Mouse (Mus musculus) G1E (cell line): ENCODE results near the gene Cep350.

Experiments used
- CTCF ChIP-seq: IDR thresholded peaks from 2 replicates; pipeline ENCODE4 v1.5.1; 2012; ENCODE audit warnings: low read depth, low read length, inconsistent platforms, mixed read lengths
- GATA1 ChIP-seq: IDR thresholded peaks from 2 replicates; pipeline ENCODE4 v1.6.1; 2012; ENCODE audit warnings: borderline replicate concordance, low read length, inconsistent platforms, mixed read lengths
- GATA2 ChIP-seq: IDR thresholded peaks from 2 replicates; pipeline ENCODE4 v1.6.1; 2012; ENCODE audit warnings: low read depth, low read length, inconsistent platforms, borderline replicate concordance
- POLR2AphosphoS5 ChIP-seq: IDR thresholded peaks from 2 replicates; pipeline ENCODE4 v1.6.1; 2012; ENCODE audit warnings: low read depth, low read length, inconsistent platforms; ENCODE audit not compliant: insufficient replicate concordance
- TAL1 ChIP-seq: conservative IDR thresholded peaks from 2 replicates; pipeline ENCODE4 v1.6.1; 2012; ENCODE audit warnings: low read depth, low read length, inconsistent platforms, mixed read lengths

GRCm38 (mm10) chr1:155826803-155827395 lies 146.2 kb downstream of the Cep350 start:
- TF ChIP-seq CTCF (no peak), GATA1 (no peak), GATA2 (no peak), TAL1 (no peak), POLR2AphosphoS5 (no peak)
